Mouse (Mus musculus) CH12.LX (cell line): ENCODE measurements around the gene Srarp. TPM values are rescaled to one million over a fixed set of nuclear protein-coding genes. Genes with fewer than 3 reads are reported as not detected.

Source experiments
- DNase-seq: peaks from one replicate; pipeline ENCODE4 v3.0.0-alpha.2; 2013; ENCODE audit errors: extremely low read depth
- H3K27ac ChIP-seq: 2 replicates; pipeline ENCODE4 v1.5.1; 2012; ENCODE audit warnings: low read depth, mild to moderate bottlenecking, control low read depth, moderate library complexity; ENCODE audit not compliant: insufficient read depth
- H3K27me3 ChIP-seq: replicated peaks from 2 replicates; pipeline ENCODE3; 2012; ENCODE audit warnings: inconsistent platforms
- H3K36me3 ChIP-seq, 2 experiments: replicated peaks in 1 of 2; 2 replicates each; pipeline versions ENCODE3 to v1.6.1; 2012; ENCODE audit warnings: inconsistent platforms in 1 of 2, low read length in 1 of 2, mild to moderate bottlenecking in 1 of 2, mixed read lengths in 1 of 2, moderate library complexity in 1 of 2; ENCODE audit not compliant: control insufficient read depth in 1 of 2, insufficient read depth in 1 of 2
- H3K4me1 ChIP-seq, 2 experiments: 2 replicates each; pipeline ENCODE4 v1.6.1; 2012; ENCODE audit warnings: inconsistent platforms in 1 of 2, moderate library complexity in 1 of 2; ENCODE audit not compliant: insufficient read depth in 2 of 2, control insufficient read depth in 1 of 2
- H3K4me2 ChIP-seq: 2 replicates; pipeline ENCODE4 v1.6.1; 2012; ENCODE audit warnings: low read depth, mild to moderate bottlenecking, control low read depth; ENCODE audit not compliant: poor library complexity, insufficient read depth, severe bottlenecking
- H3K4me3 ChIP-seq, 3 experiments: fragments of 150-350 bp in 1 of 3; sonication (generic) in 1 of 3; replicated peaks in 1 of 3; 2 replicates each; pipeline versions ENCODE3 to v1.5.1; 2011 to 2012; ENCODE audit warnings: low read depth in 2 of 3, low read length in 2 of 3, mild to moderate bottlenecking in 2 of 3, moderate library complexity in 2 of 3, control low read depth in 1 of 3, improper control_type of control experiment in 1 of 3, inconsistent platforms in 1 of 3, mixed read lengths in 1 of 3; ENCODE audit not compliant: poor library complexity in 1 of 3
- H3K79me2 ChIP-seq: replicated peaks from 2 replicates; pipeline ENCODE4 v1.6.1; 2012; ENCODE audit warnings: mild to moderate bottlenecking, moderate library complexity; ENCODE audit not compliant: control insufficient read depth, poor library complexity, insufficient read depth, severe bottlenecking; ENCODE audit errors: extremely low read depth
- H3K9ac ChIP-seq: 2 replicates; pipeline ENCODE4 v1.6.1; 2012; ENCODE audit warnings: low read depth, mild to moderate bottlenecking, control low read depth, moderate library complexity; ENCODE audit not compliant: insufficient read depth
- H3K9me3 ChIP-seq: replicated peaks from 2 replicates; pipeline ENCODE3; 2012; ENCODE audit warnings: low read length, inconsistent platforms, mixed read lengths
- BHLHE40 ChIP-seq: IDR thresholded peaks from 2 replicates; pipeline ENCODE4 v1.6.1; 2011; ENCODE audit warnings: mild to moderate bottlenecking, low read depth, low read length, improper control_type of control experiment
- CHD1 ChIP-seq: IDR thresholded peaks from 2 replicates; pipeline ENCODE4 v1.6.1; 2012; ENCODE audit warnings: low read depth, low read length, improper control_type of control experiment, inconsistent platforms
- ELF1 ChIP-seq: IDR thresholded peaks from 2 replicates; pipeline ENCODE4 v1.6.1; 2014; ENCODE audit warnings: low read depth, mild to moderate bottlenecking, inconsistent platforms, low read length, improper control_type of control experiment
- ETS1 ChIP-seq: conservative IDR thresholded peaks from 2 replicates; pipeline ENCODE4 v1.6.1; 2012; ENCODE audit warnings: low read depth, mild to moderate bottlenecking, inconsistent platforms, low read length, improper control_type of control experiment, moderate library complexity
- GABPA ChIP-seq: IDR thresholded peaks from 2 replicates; pipeline ENCODE4 v1.6.1; 2012; ENCODE audit warnings: low read depth, low read length, improper control_type of control experiment, inconsistent platforms; ENCODE audit not compliant: insufficient replicate concordance
- HCFC1 ChIP-seq: IDR thresholded peaks from 2 replicates; pipeline ENCODE4 v1.6.1; 2012; ENCODE audit warnings: low read depth, mild to moderate bottlenecking, inconsistent platforms, low read length, improper control_type of control experiment
- IRF4 ChIP-seq: IDR thresholded peaks from 2 replicates; pipeline ENCODE4 v1.6.1; 2014; ENCODE audit warnings: low read depth, mild to moderate bottlenecking, inconsistent platforms, low read length, improper control_type of control experiment
- MAX ChIP-seq: IDR thresholded peaks from 2 replicates; pipeline ENCODE4 v1.6.1; 2011; ENCODE audit warnings: low read length, improper control_type of control experiment
- MAZ ChIP-seq: IDR thresholded peaks from 2 replicates; pipeline ENCODE4 v1.6.1; 2012; ENCODE audit warnings: low read depth, mild to moderate bottlenecking, inconsistent platforms, low read length, improper control_type of control experiment, moderate library complexity
- MXI1 ChIP-seq: IDR thresholded peaks from 2 replicates; pipeline ENCODE4 v1.6.1; 2011; ENCODE audit warnings: mild to moderate bottlenecking, low read depth, low read length, improper control_type of control experiment
- MYC ChIP-seq: IDR thresholded peaks from 2 replicates; pipeline ENCODE4 v1.6.1; 2011; ENCODE audit warnings: low read depth, mild to moderate bottlenecking, improper control_type of control experiment, low read length
- NELFE ChIP-seq: IDR thresholded peaks from 2 replicates; pipeline ENCODE4 v1.6.1; 2011; ENCODE audit warnings: low read depth, low read length, improper control_type of control experiment
- POLR2A ChIP-seq: IDR thresholded peaks from 2 replicates; pipeline ENCODE4 v1.6.1; 2011; ENCODE audit warnings: low read depth, mild to moderate bottlenecking, improper control_type of control experiment, low read length
- POLR2AphosphoS2 ChIP-seq: IDR thresholded peaks from 2 replicates; pipeline ENCODE4 v1.6.1; 2011; ENCODE audit warnings: low read depth, low read length, improper control_type of control experiment
- RCOR1 ChIP-seq: conservative IDR thresholded peaks from 2 replicates; pipeline ENCODE4 v1.6.1; 2012; ENCODE audit warnings: low read depth, mild to moderate bottlenecking, inconsistent platforms, low read length, improper control_type of control experiment
- SIN3A ChIP-seq: IDR thresholded peaks from 2 replicates; pipeline ENCODE4 v1.6.1; 2012; ENCODE audit warnings: low read length, improper control_type of control experiment, inconsistent platforms
- TBP ChIP-seq: conservative IDR thresholded peaks from 2 replicates; pipeline ENCODE4 v1.6.1; 2011; ENCODE audit warnings: low read depth, low read length, improper control_type of control experiment
- UBTF ChIP-seq: IDR thresholded peaks from 2 replicates; pipeline ENCODE4 v1.6.1; 2012; ENCODE audit warnings: low read depth, mild to moderate bottlenecking, inconsistent platforms, low read length, improper control_type of control experiment, moderate library complexity
- ZC3H11A ChIP-seq: IDR thresholded peaks from 2 replicates; pipeline ENCODE4 v1.6.1; 2012; ENCODE audit warnings: low read depth, mild to moderate bottlenecking, inconsistent platforms, low read length, improper control_type of control experiment
- dilution Hi-C: fragments of 300-500 bp; cut with MboI; formaldehyde crosslinking; loops from 2 replicates; pipeline ENCODE4 v1.14.3; 2020; ENCODE audit warnings: low sequenced_read_pairs; ENCODE audit not compliant: extremely low pct_unique_long_range_greater_than_20kb, extremely low pct_ligation_motif_present
- in situ Hi-C: fragments of 300-500 bp; cut with MboI; formaldehyde crosslinking; loops from 3 replicates; pipeline ENCODE4 v1.14.3; 2019; ENCODE audit warnings: low sequenced_read_pairs, low pct_ligation_motif_present, low pct_unique_long_range_greater_than_20kb, mixed read lengths
- polyA plus RNA-seq: library from polyadenylated mRNA; unstranded; fragments of >175 nt; gene quantifications from 2 replicates; pipeline ENCODE4 v1.2.1, GENCODE M21; 2012; ENCODE audit warnings: low read depth; ENCODE audit not compliant: insufficient read length
- total RNA-seq, 2 experiments: library from RNA; depleted of rRNA; stranded (reverse); fragments of 300-350 nt in 1 of 2; fragments of >200 nt in 1 of 2; gene quantifications; 2 replicates each; pipeline ENCODE4 v1.2.3; 2012 to 2014

Srarp gene
- total and polyA plus RNA-seq, 3 experiments: not detected

DNA sequence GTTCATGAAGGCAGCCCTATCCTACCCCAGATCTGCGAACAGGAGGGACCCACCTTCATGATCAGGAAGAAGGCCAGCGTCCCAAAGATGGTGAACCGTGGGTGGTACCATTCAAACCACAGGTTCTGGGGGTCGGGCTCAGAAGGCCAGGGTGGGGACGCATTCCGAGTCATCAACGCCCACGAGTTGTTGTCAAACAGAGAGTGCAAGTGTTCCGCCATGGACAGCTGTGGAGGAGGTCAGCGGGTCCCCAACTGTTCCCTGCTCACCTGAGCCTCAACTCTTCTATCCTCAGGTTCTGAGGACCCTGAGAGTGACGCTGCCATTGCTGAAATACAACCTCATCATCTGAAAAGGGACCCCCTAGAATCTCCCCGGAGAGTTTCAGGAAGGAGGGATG, 44.6 kb downstream of the Srarp start:
- Histone ChIP-seq H3K4me3 (no peak overlapping the region), H3K9me3 (no peaks in the 10 kb centered on the region), H3K27me3 (peaks cover 44% of the 10 kb centered on the region), H3K27ac (no peak overlapping the region), H3K4me2 (no peak overlapping the region), H3K9ac (no peak overlapping the region), H3K4me1 (peaks cover 0 to 4% of the 10 kb centered on the region in 2 experiments), H3K36me3 (no peaks in the 10 kb centered on the region), H3K79me2 (no peaks in the 10 kb centered on the region)
- in situ Hi-C loops (loop anchor here (10.0 kb wide), 1 partner anchor 444 kb away; no protein-coding TSS in a partner anchor), dilution Hi-C loops (no loop called here)
- no peak for DNase-seq
- TF ChIP-seq POLR2AphosphoS2: no peak
- TF ChIP-seq TBP: no peak
- TF ChIP-seq NELFE: no peak
- TF ChIP-seq CHD1: no peak
- TF ChIP-seq BHLHE40: no peak
- TF ChIP-seq RCOR1: no peak
- TF ChIP-seq SIN3A: no peak
- no peak for TF ChIP-seq GABPA
- no peak for TF ChIP-seq ELF1
- TF ChIP-seq HCFC1: no peak

DNA sequence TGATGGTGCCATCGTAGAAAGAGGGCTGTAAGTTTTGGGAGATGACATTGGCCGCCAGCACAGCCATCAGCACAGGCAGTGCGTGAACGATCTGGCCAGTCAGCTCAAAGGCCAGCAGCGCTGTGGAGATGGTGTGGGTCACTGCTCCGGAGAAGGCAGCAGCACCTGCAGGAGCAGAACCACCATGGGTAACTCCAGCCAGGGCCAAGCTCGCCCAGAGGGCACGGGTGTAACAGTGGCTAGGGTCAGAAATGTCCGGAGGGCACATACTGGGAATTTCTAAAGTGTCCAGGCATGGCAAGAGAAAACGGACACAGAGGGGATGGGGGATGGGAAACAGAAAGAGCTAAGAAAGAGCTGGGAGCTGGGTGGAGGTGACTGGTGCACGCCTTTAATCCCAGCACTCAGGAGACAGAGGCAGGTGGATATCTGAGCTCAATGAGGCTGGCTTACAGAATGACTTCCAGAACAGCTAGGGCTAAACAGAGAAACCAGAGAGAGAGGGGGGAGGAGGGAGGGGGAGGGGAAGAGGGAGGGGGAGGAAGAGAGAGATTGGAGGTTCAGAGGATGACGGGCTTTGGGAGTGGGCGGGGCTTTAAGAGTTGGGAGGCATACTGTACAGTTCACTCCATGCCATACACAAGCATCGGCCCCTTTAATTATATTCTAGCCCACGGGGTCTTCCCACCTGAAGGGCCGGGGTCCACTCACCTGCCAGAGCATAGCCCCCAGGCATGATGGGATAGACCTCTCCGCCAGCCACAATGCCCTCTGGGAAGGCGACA, 46.3 kb downstream of the Srarp start:
- no peak for TF ChIP-seq ETS1
- TF ChIP-seq GABPA: no peak
- TF ChIP-seq MAX: no peak
- TF ChIP-seq POLR2A: no peak
- no peak for TF ChIP-seq MAZ
- no peak for TF ChIP-seq IRF4
- no peak for TF ChIP-seq NELFE
- no peak for TF ChIP-seq SIN3A
- TF ChIP-seq RCOR1: no peak
- TF ChIP-seq MXI1: no peak
- no peak for TF ChIP-seq UBTF
- no peak for TF ChIP-seq MYC
- no peak for TF ChIP-seq ZC3H11A
- peaks cover 41% of the 10 kb centered on the region for H3K27me3 ChIP-seq
- H3K4me2 ChIP-seq: no peak overlapping the region
- no peaks in the 10 kb centered on the region for H3K79me2 ChIP-seq
- no peak overlapping the region for H3K4me3 ChIP-seq
- H3K27ac ChIP-seq: no peak overlapping the region
- in situ Hi-C loops: loop anchor here (10.0 kb wide), 1 partner anchor 445 kb away; no protein-coding TSS in a partner anchor
- H3K36me3 ChIP-seq: no peaks in the 10 kb centered on the region
- H3K9ac ChIP-seq: no peak overlapping the region
- peaks cover 0 to 8% of the 10 kb centered on the region in 2 experiments for H3K4me1 ChIP-seq
- dilution Hi-C loops: no loop called here
- DNase-seq: no peak
- H3K9me3 ChIP-seq: no peaks in the 10 kb centered on the region
